Mouse (Mus musculus) hindbrain, embryonic 16.5 days (tissue): Measurements from ENCODE around the gene Ube2o. TPM values are rescaled to one million over a fixed set of nuclear protein-coding genes. Genes with fewer than 3 reads are reported as not detected.
A peak's percentile ranks its signal among the peaks of the same experiment; 100 is the strongest.

ENCODE experiments used
- ATAC-seq: fragments of 200-750 bp; cut with Nextera tagmentation; 2 replicates; pipeline ENCODE4 v1.8.0; 2017; ENCODE audit warnings: moderate TSS enrichment, moderate library complexity
- H3K27ac ChIP-seq: fragments of 300-500 bp; sonication (generic); 2 replicates; pipeline ENCODE4 v1.5.1; 2014; ENCODE audit warnings: low read depth, mild to moderate bottlenecking, control low read depth, low read length, moderate library complexity
- H3K27me3 ChIP-seq: fragments of 300-500 bp; sonication (generic); replicated peaks from 2 replicates; pipeline ENCODE4 v1.6.1; 2014; ENCODE audit warnings: low read length; ENCODE audit not compliant: control insufficient read depth, insufficient read depth
- H3K36me3 ChIP-seq: fragments of 300-500 bp; sonication (generic); 2 replicates; pipeline ENCODE4 v1.6.1; 2014; ENCODE audit warnings: mild to moderate bottlenecking, low read length, moderate library complexity, mixed read lengths; ENCODE audit not compliant: control insufficient read depth, insufficient read depth
- H3K4me1 ChIP-seq: fragments of 300-500 bp; sonication (generic); 2 replicates; pipeline ENCODE4 v1.6.1; 2014; ENCODE audit warnings: low read depth, low read length; ENCODE audit not compliant: control insufficient read depth, insufficient read depth
- H3K4me2 ChIP-seq: fragments of 300-500 bp; sonication (generic); 2 replicates; pipeline ENCODE4 v1.6.1; 2014; ENCODE audit warnings: mild to moderate bottlenecking, low read length, control low read depth, moderate library complexity
- H3K4me3 ChIP-seq: fragments of 300-500 bp; sonication (generic); 2 replicates; pipeline ENCODE4 v1.5.1; 2014; ENCODE audit warnings: mild to moderate bottlenecking, low read length, control low read depth, moderate library complexity
- H3K9ac ChIP-seq: fragments of 300-500 bp; sonication (generic); 2 replicates; pipeline ENCODE4 v1.6.1; 2014; ENCODE audit warnings: low read depth, mild to moderate bottlenecking, control low read depth, low read length, moderate library complexity
- H3K9me3 ChIP-seq: fragments of 300-500 bp; sonication (generic); 2 replicates; pipeline ENCODE4 v1.6.1; 2014; ENCODE audit warnings: mild to moderate bottlenecking, low read length, moderate library complexity; ENCODE audit not compliant: control insufficient read depth
- WGBS: fragments of 180-500 bp; shearing (Covaris S2); extraction: QIAGEN DNeasy Blood & Tissue Kit; methylation state at CpG from one replicate; pipeline ENCODE4 v1.1.7; 2014; 5-methylcytosine and 5-hydroxymethylcytosine counted together
- polyA plus RNA-seq: library from polyadenylated mRNA; unstranded; fragments of >200 nt; fragmentation: Nextera tagmentation; extraction: Ambion mirVana; gene quantifications from 2 replicates; pipeline ENCODE4 v1.2.1, GENCODE M21; 2015

Ube2o gene
- polyA plus RNA-seq, 1 experiment from 2014 or later = 16.4 TPM

DNA sequence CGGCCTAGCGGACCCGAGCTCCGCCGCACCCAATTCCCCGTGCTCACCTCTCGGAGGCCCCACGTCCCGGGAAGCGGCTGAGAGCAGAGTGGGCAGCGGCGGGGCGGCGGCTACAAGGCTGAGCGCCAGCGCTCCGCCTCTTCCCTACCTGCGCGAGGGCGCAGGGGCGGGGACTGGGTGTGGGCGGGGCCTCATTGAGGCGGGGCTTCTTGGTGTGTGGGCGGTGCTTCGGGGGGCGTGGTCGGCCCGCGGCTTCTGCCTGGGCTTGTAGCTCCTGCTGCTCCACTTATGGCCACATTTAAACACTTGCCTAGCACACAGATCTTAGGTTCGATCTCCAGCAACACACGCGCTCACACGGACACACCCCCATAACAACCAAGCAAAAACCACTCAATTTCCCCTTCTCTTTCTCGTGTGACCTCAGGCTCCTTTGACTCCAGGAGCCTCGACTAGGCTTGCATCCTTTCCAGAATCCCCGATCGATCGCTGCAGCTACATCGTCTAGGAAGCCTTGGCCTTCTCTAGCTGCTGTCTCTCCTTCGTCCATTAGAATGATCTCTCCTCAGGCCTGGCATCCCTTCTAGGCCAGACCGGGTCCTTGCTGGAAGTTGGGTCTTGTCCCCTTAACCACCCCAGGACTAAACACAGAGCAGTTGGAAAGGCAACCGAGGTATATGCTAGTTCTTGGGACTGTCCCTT is 43.0 kb upstream of the Ube2o start:
- no peak overlapping the region for H3K27ac ChIP-seq

GRCm38 (mm10) chr11:116623281-116624124 is 42.3 kb upstream of the Ube2o start:
- peak overlapping the region; percentile 80 for H3K4me2 ChIP-seq
- H3K9me3 ChIP-seq = no peaks in the 10 kb centered on the region
- H3K27ac ChIP-seq = no peak overlapping the region
- 10% methylated on average over 28 of the region's 40 CpGs for WGBS
- no peak for ATAC-seq
- H3K36me3 ChIP-seq = no peaks in the 10 kb centered on the region
- H3K9ac ChIP-seq = peak overlapping the region; percentile 66
- peaks cover 22% of the 10 kb centered on the region for H3K27me3 ChIP-seq
- peak overlapping the region; percentile 56 for H3K4me3 ChIP-seq
- H3K4me1 ChIP-seq = peaks cover 37% of the 10 kb centered on the region

More for the DNA sequence above, 43.0 kb upstream of the Ube2o start:
- Histone ChIP-seq H3K4me3 (peak overlapping the region; percentile 56), H3K4me1 (peaks cover 36% of the 10 kb centered on the region), H3K36me3 (no peaks in the 10 kb centered on the region), H3K27me3 (peaks cover 22% of the 10 kb centered on the region), H3K4me2 (peak overlapping the region; percentile 80), H3K9ac (peak overlapping the region; percentile 66), H3K9me3 (no peaks in the 10 kb centered on the region)
- 13% methylated on average over 42 of the region's 42 CpGs for WGBS
- ATAC-seq = no peak

- H3K9me3 ChIP-seq = no peaks in the 10 kb centered on the region
- H3K36me3 ChIP-seq = no peaks in the 10 kb centered on the region
- H3K27ac ChIP-seq = peak overlapping the region; percentile 16; the same call in 1 of the 2 replicates
- H3K4me2 ChIP-seq = no peak overlapping the region
- H3K4me1 ChIP-seq = peaks cover 37% of the 10 kb centered on the region
- H3K27me3 ChIP-seq = peaks cover 22% of the 10 kb centered on the region
- WGBS = 47% methylated on average over 6 of the region's 6 CpGs
- H3K4me3 ChIP-seq = no peak overlapping the region
- peak; percentile 79 for ATAC-seq
- no peak overlapping the region for H3K9ac ChIP-seq
These were observed 40.0 kb upstream of the Ube2o start for GRCm38 (mm10) chr11:116621258-116621704.

GRCm38 (mm10) chr11:116620559-116621253 is 39.5 kb upstream of the Ube2o start:
- Histone ChIP-seq H3K36me3 (no peaks in the 10 kb centered on the region), H3K27me3 (peaks cover 22% of the 10 kb centered on the region), H3K4me1 (peaks cover 37% of the 10 kb centered on the region), H3K4me2 (no peak overlapping the region), H3K27ac (0 out of 2 replicates have a peak overlapping the region, but pooled peaks have one; percentile 6), H3K4me3 (no peak overlapping the region), H3K9ac (no peak overlapping the region), H3K9me3 (no peaks in the 10 kb centered on the region)
- ATAC-seq = peak; percentile 32
- 78% methylated on average over 10 of the region's 10 CpGs for WGBS

- Histone ChIP-seq H3K9ac (no peak overlapping the region), H3K4me2 (no peak overlapping the region), H3K27me3 (peaks cover 18% of the 10 kb centered on the region), H3K9me3 (no peaks in the 10 kb centered on the region), H3K4me3 (no peak overlapping the region), H3K4me1 (peaks cover 37% of the 10 kb centered on the region), H3K27ac (no peak overlapping the region), H3K36me3 (no peaks in the 10 kb centered on the region)
- 43% methylated on average over 9 of the region's 9 CpGs for WGBS
- ATAC-seq = no peak
These were observed 38.8 kb upstream of the Ube2o start for GRCm38 (mm10) chr11:116620073-116620472.

- Histone ChIP-seq H3K9ac (no peak overlapping the region), H3K27me3 (peaks cover 13% of the 10 kb centered on the region), H3K9me3 (no peaks in the 10 kb centered on the region), H3K36me3 (no peaks in the 10 kb centered on the region), H3K4me3 (no peak overlapping the region), H3K27ac (no peak overlapping the region), H3K4me2 (no peak overlapping the region), H3K4me1 (peaks cover 35% of the 10 kb centered on the region)
- ATAC-seq = no peak
- WGBS = 48% methylated on average over 8 of the region's 8 CpGs
These were observed 38.3 kb upstream of the Ube2o start for GRCm38 (mm10) chr11:116619561-116619960.

DNA sequence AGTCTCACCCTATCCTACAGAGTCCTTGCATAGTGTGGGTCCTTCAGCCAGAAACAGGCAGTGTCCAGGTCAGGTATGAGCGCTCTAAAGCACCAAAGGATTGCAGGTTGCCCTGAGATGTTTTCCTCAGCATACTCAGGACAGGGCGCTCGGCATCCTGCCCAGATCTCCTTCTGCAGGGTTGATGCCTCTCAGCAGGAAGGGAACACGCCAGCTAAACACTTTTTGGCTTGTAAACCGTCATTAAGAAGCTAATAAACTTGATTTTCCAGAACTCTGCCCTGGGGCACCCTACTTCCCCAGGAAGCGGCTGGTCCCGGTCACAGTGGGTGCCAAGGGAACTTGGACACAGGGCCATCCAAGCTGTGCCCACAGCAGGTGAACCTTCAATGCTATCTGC is 37.9 kb upstream of the Ube2o start:
- Histone ChIP-seq H3K4me2 (no peak overlapping the region), H3K36me3 (no peaks in the 10 kb centered on the region), H3K9ac (no peak overlapping the region), H3K4me1 (peaks cover 31% of the 10 kb centered on the region), H3K4me3 (no peak overlapping the region), H3K27ac (no peak overlapping the region), H3K9me3 (no peaks in the 10 kb centered on the region), H3K27me3 (peaks cover 10% of the 10 kb centered on the region)
- ATAC-seq = no peak
- whole genome bisulfite sequencing = 70% methylated on average over 7 of the region's 7 CpGs

GRCm38 (mm10) chr11:116618666-116619065 is 37.4 kb upstream of the Ube2o start:
- Histone ChIP-seq H3K4me2 (no peak overlapping the region), H3K27ac (no peak overlapping the region), H3K4me3 (no peak overlapping the region), H3K4me1 (peaks cover 26% of the 10 kb centered on the region), H3K36me3 (no peaks in the 10 kb centered on the region), H3K9ac (no peak overlapping the region), H3K27me3 (peaks cover 6% of the 10 kb centered on the region), H3K9me3 (no peaks in the 10 kb centered on the region)
- no peak for ATAC-seq
- WGBS = 90% methylated on average over 7 of the region's 7 CpGs

DNA sequence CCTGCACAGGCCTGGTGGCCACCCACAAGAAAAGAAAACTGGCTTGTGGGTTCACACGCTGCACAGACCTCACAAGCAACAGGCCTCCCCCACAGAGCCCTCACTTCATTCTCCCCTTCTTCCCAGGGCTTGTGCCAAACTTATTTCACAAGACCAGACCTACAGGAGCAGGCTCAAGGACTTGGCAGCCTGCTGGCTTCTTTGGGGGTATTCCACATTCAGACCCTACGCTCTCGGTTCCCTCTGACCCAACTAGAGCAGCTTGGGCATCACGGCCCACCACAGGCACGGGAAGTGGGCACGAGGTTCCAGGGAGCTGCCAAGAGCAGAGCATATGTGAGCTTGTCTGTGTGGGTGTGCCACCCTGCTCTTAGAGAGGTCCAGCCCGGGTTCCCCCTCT is 36.4 kb upstream of the Ube2o start:
- no peak for ATAC-seq
- H3K4me2 ChIP-seq = no peak overlapping the region
- H3K27ac ChIP-seq = no peak overlapping the region
- H3K27me3 ChIP-seq = no peaks in the 10 kb centered on the region
- H3K36me3 ChIP-seq = no peaks in the 10 kb centered on the region
- no peak overlapping the region for H3K4me3 ChIP-seq
- H3K4me1 ChIP-seq = peaks cover 24% of the 10 kb centered on the region
- no peak overlapping the region for H3K9ac ChIP-seq
- no peaks in the 10 kb centered on the region for H3K9me3 ChIP-seq
- WGBS = 63% methylated on average over 7 of the region's 7 CpGs
